Mouse (Mus musculus): ENCODE results near the gene 1110059E24Rik.

GRCm38 (mm10) chr19:21680986-21681385, 28.2 kb upstream of the 1110059E24Rik start:
- TF ChIP-seq POLR2A (IDR thresholded peaks at IDR 0.05; ENCODE audit: low read depth, low read length) (no peak), CTCF (IDR thresholded peaks at IDR 0.05; ENCODE audit: extremely low read depth, insufficient read depth, insufficient read length, insufficient replicate concordance) (no peak)

Measured in spleen, adult 2 months (tissue).